Mouse (Mus musculus) testis, adult 2 months (tissue): ENCODE measurements around the gene Arhgef28. TPM values are rescaled to one million over a fixed set of nuclear protein-coding genes. Genes with fewer than 3 reads are reported as not detected.
"Not testable (repeated sequence)": the region's sequence is repeated elsewhere in the genome, so short reads cannot be mapped to it uniquely, and the experiment has no call there.

Experiments
- H3K27ac ChIP-seq: fragments of 200-500 bp; 2 replicates; pipeline ENCODE4 v1.5.1; 2012; ENCODE audit warnings: low read depth, low read length; ENCODE audit not compliant: control insufficient read depth, insufficient read depth
- H3K27me3 ChIP-seq: fragments of 200-500 bp; 2 replicates; pipeline ENCODE4 v1.6.1; 2012; ENCODE audit warnings: mild to moderate bottlenecking, low read length, moderate library complexity; ENCODE audit not compliant: control insufficient read depth, insufficient read depth
- H3K36me3 ChIP-seq: fragments of 200-500 bp; 2 replicates; pipeline ENCODE4 v1.6.1; 2012; ENCODE audit warnings: mild to moderate bottlenecking, low read length; ENCODE audit not compliant: control insufficient read depth, insufficient read depth
- H3K4me1 ChIP-seq: fragments of 200-500 bp; 2 replicates; pipeline ENCODE4 v1.6.1; 2012; ENCODE audit warnings: low read length; ENCODE audit not compliant: control insufficient read depth, insufficient read depth
- H3K4me3 ChIP-seq: fragments of 200-500 bp; 2 replicates; pipeline ENCODE4 v1.5.1; 2012; ENCODE audit warnings: low read depth, mild to moderate bottlenecking, low read length, moderate library complexity, mixed read lengths; ENCODE audit not compliant: control insufficient read depth
- CTCF ChIP-seq: fragments of 200-500 bp; IDR thresholded peaks from 2 replicates; pipeline ENCODE4 v1.5.1; 2012; ENCODE audit warnings: low read depth, mild to moderate bottlenecking, inconsistent platforms, low read length, moderate library complexity; ENCODE audit not compliant: control insufficient read depth, insufficient read depth, insufficient replicate concordance
- POLR2A ChIP-seq: fragments of 200-500 bp; IDR thresholded peaks from 2 replicates; pipeline ENCODE4 v1.6.1; 2012; ENCODE audit warnings: low read depth, mild to moderate bottlenecking, inconsistent platforms, low read length, moderate library complexity; ENCODE audit not compliant: control insufficient read depth
- polyA plus RNA-seq: library from polyadenylated mRNA; depleted of rRNA; stranded (reverse); fragments of >200 nt; gene quantifications from 2 replicates; pipeline ENCODE4 v1.2.3, GENCODE M21; 2012

Arhgef28 gene
- polyA plus RNA-seq, 1 experiment: 0.67 TPM

- Histone ChIP-seq H3K27me3 (no peaks in the 10 kb centered on the region), H3K4me3 (no peak overlapping the region), H3K27ac (no peak overlapping the region), H3K36me3 (no peaks in the 10 kb centered on the region), H3K4me1 (no peaks in the 10 kb centered on the region)
- TF ChIP-seq POLR2A: no peak
- no peak for TF ChIP-seq CTCF
Observed at GRCm38 (mm10) chr13:98077216-98077615, 129.0 kb downstream of the Arhgef28 start.

DNA sequence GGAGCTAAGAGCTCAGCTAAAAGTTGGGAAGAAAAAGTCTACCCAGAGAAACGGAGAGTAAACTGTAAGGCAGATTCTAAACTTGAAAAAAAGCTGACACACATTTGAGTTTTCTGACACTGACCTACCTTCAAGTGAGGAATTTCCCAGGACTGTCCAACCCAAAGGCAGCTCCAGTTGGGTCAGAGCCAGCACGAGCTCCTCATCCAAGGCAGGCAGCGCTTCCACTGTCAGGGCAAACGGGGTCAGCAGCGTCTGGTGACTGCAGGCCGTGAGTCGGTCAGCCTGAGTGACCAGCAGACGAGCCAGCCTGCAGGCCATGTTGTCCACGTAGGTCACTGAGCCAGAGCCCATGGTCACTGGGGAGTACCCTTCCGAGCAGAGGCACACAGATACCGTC lies 131.4 kb downstream of the Arhgef28 start:
- no peak overlapping the region for H3K27ac ChIP-seq
- H3K4me3 ChIP-seq: no peak overlapping the region
- no peaks in the 10 kb centered on the region for H3K4me1 ChIP-seq
- H3K27me3 ChIP-seq: no peaks in the 10 kb centered on the region
- no peaks in the 10 kb centered on the region for H3K36me3 ChIP-seq
- TF ChIP-seq CTCF (no peak), POLR2A (no peak)

DNA sequence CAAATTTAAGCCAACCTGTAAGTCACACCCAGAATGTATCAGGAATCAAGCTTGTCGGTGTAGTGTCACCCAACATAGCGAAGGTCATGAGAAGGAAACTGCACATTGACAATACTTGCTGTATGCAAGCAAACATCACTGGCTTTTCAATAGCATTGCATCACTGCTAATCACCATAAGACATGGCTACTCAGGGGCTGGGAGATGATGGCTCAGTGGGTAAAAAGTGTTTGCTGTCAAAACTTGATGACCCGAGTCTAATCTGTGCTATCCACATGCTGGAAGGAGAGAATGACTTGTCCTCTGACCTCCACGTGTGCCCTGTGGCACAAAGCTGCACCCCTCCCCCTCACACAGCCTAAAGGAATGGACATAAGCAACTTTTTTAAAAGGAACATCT lies 133.0 kb downstream of the Arhgef28 start:
- H3K36me3 ChIP-seq: no peaks in the 10 kb centered on the region
- H3K27me3 ChIP-seq: no peaks in the 10 kb centered on the region
- no peak overlapping the region for H3K27ac ChIP-seq
- TF ChIP-seq POLR2A (no peak), CTCF (no peak)
- no peaks in the 10 kb centered on the region for H3K4me1 ChIP-seq
- H3K4me3 ChIP-seq: no peak overlapping the region

DNA sequence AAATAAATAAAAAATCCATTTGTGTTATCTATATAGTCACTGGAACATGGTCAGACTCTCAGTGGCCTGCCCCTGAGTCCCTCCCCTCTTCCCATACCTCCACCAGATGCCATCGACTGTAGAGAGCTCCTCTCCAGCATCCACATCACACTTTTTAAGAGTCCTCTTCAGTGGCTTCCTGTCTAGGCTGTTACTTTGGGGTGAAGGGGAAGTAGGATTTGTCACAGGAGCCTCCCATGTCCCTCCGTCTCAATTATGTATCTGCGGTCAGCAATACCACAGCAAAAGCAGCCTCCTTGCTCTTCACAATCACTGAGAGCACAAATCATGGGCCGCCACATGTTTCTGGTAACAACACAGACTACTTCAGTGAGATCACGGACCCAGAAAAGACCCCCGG lies 135.8 kb downstream of the Arhgef28 start:
- no peak overlapping the region for H3K4me3 ChIP-seq
- no peaks in the 10 kb centered on the region for H3K4me1 ChIP-seq
- no peaks in the 10 kb centered on the region for H3K27me3 ChIP-seq
- no peak overlapping the region for H3K27ac ChIP-seq
- TF ChIP-seq POLR2A (no peak), CTCF (no peak)
- no peaks in the 10 kb centered on the region for H3K36me3 ChIP-seq

DNA sequence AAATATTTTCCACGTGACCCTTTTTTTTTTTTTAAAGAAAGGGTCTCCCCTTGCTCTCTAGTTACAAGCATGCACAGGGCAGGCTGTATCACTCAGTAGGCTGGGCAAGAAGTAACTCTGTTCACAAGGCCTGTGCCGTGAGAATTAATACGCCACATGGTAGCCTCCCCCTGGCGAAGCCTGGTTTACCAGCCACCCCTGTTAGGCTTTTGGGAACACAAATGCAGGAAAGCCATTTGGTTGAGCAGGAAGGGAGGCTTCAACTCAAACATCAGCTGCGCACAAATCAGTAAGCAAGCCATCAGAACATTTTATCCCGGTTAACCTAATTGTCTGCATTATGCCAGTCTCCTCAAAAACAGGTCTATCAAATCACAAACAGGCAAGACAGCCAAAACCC lies 136.6 kb downstream of the Arhgef28 start:
- Histone ChIP-seq H3K4me1 (no peaks in the 10 kb centered on the region), H3K36me3 (no peaks in the 10 kb centered on the region), H3K27ac (no peak overlapping the region), H3K27me3 (no peaks in the 10 kb centered on the region), H3K4me3 (no peak overlapping the region)
- TF ChIP-seq CTCF (no peak), POLR2A (no peak)

- Histone ChIP-seq H3K36me3 (no peaks in the 10 kb centered on the region), H3K4me1 (no peaks in the 10 kb centered on the region), H3K27ac (no peak overlapping the region), H3K4me3 (no peak overlapping the region), H3K27me3 (no peaks in the 10 kb centered on the region)
- TF ChIP-seq CTCF: no peak
- no peak for TF ChIP-seq POLR2A
Observed at GRCm38 (mm10) chr13:98062843-98063242, 143.4 kb downstream of the Arhgef28 start.

- not testable (repeated sequence) for H3K27me3 ChIP-seq, H3K27ac ChIP-seq, H3K36me3 ChIP-seq, H3K4me1 ChIP-seq, H3K4me3 ChIP-seq
Observed at GRCm38 (mm10) chr13:98060121-98060520, 146.1 kb downstream of the Arhgef28 start.

- Histone ChIP-seq H3K27ac (no peak overlapping the region), H3K4me1 (no peaks in the 10 kb centered on the region), H3K27me3 (no peaks in the 10 kb centered on the region), H3K4me3 (no peak overlapping the region), H3K36me3 (no peaks in the 10 kb centered on the region)
- TF ChIP-seq POLR2A (no peak), CTCF (no peak)
Observed at GRCm38 (mm10) chr13:98055194-98055593, 151.0 kb downstream of the Arhgef28 start.
